Mouse (Mus musculus) adrenal gland, postnatal 25 days (tissue): ENCODE measurements at regions not wholly inside any gene's neighbourhood (a gene's known extent, or its start where the extent isn't known, plus 50 kb on each side); places are given as distances from the start of the nearest gene placed in this dataset.

Source experiments
- DNase-seq: peaks from one replicate; pipeline ENCODE4 v3.0.0; 2021; ENCODE audit warnings: mixed read lengths

GRCm38 (mm10) chr8:44839504-44840209 is 95.6 kb upstream of the Fat1 start:
- DNase-seq: no peak

DNA sequence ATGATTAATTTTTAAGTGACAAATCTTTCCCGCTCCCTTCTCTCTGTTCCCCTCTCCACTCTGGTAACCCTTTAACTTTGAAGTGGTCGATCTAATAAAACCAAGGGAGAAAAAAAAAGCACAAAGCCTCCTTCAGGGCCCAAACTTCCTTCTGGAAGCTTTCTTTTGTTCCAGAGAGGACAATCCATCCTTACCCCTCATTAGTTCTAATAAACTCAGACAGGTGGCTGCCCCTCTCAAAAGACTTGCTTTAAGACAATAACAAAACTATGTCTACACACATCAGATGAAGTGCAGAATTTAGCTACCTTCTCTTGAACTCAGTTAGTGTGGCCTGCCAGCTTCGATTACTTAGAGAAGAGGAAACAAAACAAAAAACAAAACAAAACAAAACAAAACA is 94.6 kb upstream of the Fat1 start:
- DNase-seq: no peak

- DNase-seq: no peak
Observed at GRCm38 (mm10) chr8:44844362-44844761, 90.9 kb upstream of the Fat1 start.

DNA sequence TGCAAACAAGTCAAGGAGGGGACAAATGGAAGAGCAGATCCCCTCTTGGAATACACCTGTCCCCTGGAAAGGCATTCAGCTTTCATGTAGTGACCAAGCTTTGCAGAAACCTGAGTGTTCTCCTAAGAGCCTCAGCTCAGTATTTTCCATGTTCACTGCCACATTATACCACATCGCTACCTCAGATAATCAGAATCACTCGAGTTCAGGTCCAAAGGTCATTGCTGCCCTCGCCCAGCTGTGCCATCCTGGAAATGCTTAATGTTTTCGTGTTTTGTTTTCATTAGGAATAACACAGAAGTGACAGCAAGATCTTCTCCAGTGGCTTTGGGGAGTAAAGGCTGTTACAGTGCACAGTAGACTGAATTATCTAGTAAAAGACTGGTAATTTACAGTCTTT is 83.0 kb upstream of the Fat1 start:
- DNase-seq: no peak

- DNase-seq: no peak
Observed at GRCm38 (mm10) chr8:44855115-44855514, 80.1 kb upstream of the Fat1 start.

DNA sequence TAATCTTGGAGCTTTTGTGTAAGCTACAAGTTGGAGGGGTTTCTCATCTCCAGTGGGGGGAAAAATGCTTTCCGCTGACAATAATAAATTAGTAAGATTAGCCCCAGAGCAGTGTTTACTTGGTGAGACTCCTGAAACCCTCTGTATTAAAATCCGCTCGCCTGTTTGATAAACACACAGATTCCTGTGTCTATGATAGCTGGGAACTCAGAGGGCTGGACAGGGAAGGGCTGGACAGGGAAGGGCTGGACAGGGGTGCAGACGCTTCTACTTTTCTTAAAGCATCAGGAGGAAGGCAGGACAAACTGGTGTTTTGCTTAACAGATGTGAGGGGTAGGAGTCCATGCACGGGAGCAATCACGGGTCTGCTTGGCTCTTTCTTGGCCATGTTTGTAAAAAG is 68.0 kb upstream of the Fat1 start:
- DNase-seq: no peak

DNA sequence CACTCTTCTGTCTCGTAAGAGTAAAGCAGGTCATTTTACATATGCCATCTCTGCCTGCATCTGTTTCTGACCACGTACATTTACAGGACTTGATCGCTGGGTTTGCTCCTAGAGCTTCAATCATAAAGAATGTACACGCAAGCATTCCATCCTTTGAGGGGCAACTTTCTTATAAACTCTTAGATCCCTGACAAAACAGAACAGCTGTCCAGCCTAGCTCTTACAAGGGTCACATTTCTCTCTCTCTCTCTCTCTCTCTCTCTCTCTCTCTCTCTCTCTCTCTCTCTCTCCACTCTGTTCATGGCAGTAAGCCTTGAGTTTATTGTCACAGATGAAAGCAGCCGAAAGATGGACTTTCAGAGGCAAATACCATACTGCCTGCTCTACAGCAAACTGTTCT is 67.6 kb upstream of the Fat1 start:
- no peak for DNase-seq

GRCm38 (mm10) chr8:44877066-44877465 is 58.2 kb upstream of the Fat1 start:
- no peak for DNase-seq

DNA sequence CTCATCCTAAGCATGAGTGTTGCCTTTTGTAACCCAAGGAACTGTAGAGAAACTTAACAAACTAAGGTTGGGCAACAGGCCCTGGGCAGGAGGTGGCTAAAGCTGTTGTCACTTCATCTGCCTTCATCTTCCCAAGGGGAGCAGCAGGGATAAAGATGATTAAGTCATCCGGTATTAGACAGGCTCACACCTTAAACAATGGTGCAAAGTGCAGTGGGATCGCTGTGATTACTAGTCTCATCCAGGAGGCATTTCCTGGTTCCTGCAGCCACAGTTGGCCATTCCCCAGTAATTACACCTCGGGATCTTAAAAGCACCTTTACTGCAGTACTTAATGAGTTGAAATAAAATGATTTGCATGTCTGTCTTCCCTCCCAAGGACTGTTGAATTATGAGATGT is 57.0 kb upstream of the Fat1 start:
- no peak for DNase-seq

DNA sequence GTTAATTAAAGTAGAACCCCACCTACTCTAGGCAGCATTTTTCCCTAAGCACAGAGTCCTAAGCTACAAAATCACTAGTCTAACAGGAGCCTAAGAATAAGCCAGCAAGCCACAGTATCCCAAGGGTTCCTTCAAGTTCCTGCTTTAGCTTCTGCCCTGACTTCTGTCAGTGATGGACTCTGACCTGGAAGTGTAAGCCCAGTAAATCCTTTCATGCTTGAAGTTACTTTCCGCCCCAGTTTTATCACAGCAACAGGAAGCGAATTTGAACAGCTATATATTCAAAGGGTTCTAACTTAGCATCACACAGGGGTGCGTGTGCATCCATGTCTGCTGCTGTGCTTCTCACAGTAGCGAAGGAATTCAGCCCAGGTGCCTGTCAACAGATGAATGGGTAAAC is 56.1 kb upstream of the Fat1 start:
- no peak for DNase-seq

GRCm38 (mm10) chr8:44884399-44885006 is 50.7 kb upstream of the Fat1 start:
- DNase-seq: no peak
